Mouse (Mus musculus) stomach, postnatal 0 days (tissue): ENCODE data around the gene Ascc1.

Experiments used
- CTCF ChIP-seq: IDR thresholded peaks from 2 replicates; pipeline ENCODE4 v1.5.1; 2016; ENCODE audit warnings: antibody characterized with exemption, low read depth, mild to moderate bottlenecking, moderate library complexity
- EP300 ChIP-seq: optimal IDR thresholded peaks from 2 replicates; pipeline ENCODE3; 2016; ENCODE audit warnings: antibody characterized with exemption

DNA sequence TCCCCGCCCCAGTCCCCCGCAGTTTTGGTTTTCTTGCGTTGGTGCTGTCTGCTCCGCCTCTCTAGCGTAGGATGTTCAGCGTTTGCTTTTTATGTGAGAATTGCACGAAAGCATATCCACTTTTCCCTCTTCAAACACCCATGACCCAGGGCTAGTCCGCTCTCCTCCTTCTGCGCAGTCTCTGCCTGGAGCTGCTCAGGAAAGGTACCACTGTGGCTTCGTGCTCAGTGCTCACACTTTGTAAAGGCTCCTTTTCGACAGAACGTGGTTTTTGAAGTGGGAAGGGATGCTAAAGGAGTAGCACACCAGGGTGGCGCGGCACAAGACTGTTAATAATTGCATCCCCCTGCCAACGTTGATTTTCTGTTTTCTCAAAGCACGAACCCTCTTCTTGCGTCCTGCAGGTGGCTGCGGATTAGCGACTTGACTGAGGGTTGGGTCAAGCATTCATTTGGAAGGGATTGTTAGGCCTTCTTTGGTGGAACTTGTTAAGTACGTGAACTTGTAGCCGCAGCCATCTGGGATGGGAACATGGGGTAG is 678 bp downstream of the Ascc1 start:
- no peak for TF ChIP-seq EP300
- TF ChIP-seq CTCF = peak; percentile 34
